Mouse (Mus musculus) adipocyte (in vitro differentiated cells): ENCODE data around the gene Cdkn1a.
A peak's percentile ranks its signal among the peaks of the same experiment; 100 is the strongest.
"Not testable (repeated sequence)": the region's sequence is repeated elsewhere in the genome, so short reads cannot be mapped to it uniquely, and the experiment has no call there.

Experiments
- DNase-seq: peaks from one replicate; pipeline ENCODE4 v3.0.0-alpha.2; 2016; ENCODE audit warnings: low spot score

Cdkn1a gene

DNA sequence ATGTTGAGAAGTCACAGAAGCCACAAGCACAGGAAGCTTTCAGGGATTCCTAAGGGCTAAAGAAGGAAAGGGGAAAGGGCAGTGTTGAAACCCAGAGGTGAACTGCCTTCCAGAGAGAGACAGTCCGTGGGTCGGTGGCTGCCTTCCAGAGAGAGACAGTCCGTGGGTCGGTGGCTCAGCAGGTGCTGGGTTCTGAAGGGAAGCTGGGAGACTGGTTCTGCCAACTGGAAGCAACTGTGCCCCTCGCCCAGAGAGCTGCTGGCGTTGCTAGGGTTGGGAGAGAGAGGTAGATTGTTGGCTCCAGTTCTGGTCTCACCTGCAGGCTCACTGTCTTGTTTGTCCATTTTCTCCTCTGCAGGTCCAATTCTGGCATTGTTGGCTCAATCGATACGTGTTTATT, 32.3 kb upstream of the Cdkn1a start:
- no peak for DNase-seq

DNA sequence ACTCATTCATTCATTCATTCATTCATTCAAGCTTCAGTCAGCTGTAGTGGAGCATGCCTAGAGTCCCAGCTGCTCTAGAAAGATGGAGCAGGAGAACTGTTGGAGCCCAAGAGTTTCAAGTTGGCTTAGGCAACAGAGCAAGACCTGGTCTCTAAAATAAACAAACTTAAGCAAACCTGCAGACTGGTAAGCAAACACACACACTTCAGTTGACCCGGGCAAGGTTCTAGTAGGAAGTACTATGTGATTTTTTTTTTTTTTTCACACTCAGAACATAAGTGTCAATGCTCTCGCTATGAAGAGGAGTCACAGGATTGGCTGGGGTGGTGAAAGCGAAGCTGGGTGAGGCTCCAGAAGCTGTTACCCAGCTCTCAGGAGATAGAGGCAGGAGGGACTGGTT, 31.2 kb upstream of the Cdkn1a start:
- DNase-seq = no peak

DNA sequence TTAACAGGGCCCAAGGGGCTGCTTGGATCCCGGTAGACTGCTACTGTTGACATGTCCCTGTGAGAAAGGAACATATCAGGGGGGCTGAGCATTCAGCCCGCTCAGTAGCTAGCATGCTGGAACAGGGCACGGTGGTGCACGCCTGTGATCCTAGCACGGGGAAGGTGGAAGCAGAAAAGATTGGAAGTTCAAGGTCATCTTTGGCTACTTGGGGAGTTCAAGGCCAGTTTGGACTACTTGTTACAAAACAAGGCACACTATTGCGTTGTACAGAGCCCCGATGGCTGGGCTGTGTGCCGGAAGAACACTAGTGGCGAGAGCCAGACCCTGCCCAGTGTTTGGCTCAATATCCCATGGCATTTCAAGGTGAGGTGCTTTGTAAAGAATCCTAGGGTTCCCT, 29.8 kb upstream of the Cdkn1a start:
- no peak for DNase-seq

DNA sequence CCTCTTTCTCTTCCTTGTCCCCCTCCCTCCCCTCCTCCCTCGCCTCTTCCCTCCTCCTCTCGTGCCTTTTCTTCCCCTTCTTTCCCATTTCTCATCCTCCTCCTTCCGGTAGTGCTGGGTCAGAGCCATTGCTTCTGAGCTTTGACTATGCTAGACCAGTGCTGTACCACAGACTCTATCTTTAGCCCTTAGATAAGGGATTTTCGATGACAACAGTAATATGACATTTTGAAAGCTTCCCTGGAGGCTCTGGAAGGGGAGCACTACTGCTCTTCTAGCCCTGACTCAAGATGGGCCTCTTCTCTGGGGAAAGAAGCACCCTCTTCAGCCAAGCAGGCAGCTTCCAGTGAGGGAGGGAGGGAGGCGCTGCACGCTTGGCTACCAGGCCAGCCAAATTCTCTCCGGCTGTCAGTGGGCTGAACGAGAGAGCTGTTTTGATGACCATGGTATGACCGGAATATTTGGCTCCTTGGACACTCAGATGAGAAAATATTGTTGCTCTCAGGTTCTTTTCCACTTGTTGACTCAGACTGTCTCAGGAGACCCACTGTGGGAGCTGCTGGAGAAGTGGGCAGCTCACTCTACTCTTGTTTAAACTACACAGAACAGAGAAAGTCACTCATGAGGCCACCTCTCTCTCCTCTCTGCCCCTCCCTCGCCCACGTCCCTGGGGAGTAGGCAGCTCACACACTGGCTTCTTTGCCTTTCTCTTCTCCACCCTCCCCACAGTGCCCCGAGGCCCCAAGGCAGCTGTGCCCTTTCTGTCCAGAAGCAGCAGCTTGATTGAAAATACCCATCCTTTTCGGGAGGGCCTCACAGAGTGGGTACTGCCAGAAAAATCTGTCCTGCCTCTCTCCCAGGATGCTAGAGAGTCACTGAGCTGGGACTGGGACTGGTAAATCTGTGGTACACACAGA, 28.4 kb upstream of the Cdkn1a start:
- DNase-seq = peak; percentile 84

DNA sequence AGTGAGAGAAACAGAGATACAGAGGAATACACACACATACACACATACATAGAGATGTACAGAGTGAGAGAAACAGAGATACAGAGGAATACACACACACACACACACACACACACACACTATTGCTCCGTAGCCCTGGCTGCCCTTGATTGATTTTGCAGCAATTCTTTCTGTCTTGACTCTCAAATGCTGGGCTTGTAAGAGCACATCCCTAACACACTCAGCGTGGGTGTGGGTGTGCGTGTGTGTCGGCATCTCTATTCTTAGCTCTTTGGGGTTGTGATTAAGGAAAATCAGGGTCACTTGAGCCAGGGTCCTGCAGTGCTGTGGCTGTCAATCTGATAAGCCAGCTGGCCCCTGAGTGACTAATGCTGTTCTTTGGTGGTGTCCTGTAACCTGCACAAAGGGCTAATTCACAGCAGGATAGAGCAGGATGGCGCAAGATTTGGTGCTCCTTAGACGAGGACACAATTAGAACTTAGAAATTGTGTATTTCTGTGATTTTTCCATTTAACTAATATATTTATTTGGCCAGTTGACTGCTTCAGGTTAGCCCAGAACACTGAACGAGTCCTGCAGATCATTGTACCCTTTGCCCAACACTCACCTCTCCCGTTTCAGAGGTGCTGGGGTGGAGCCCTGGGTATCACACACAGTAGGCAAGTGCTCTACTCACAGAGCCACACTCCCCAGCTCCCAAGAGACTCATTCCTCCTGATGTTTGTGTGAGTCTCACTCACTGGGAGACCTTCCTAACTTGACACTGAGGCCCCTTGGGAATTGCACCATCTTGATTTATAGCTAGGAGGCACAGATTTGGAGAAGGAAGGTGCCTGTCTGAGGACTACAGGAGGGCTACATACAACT, 27.4 kb upstream of the Cdkn1a start:
- DNase-seq = peak; percentile 74

DNA sequence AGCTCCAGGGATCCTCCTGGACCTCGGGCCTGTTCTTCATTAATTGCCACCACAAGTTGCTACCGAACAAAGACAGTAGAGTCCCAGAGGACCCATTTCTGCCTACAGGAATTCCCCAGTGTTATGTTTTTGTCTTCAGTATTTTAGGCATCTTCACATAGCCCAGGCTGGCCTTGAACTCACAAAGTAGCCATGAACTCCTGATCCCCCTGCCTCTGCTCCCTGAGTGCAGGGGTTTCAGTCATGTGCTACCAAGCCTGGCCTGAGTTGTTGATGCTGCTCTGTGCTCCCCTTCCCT, 26.8 kb upstream of the Cdkn1a start:
- DNase-seq = no peak

DNA sequence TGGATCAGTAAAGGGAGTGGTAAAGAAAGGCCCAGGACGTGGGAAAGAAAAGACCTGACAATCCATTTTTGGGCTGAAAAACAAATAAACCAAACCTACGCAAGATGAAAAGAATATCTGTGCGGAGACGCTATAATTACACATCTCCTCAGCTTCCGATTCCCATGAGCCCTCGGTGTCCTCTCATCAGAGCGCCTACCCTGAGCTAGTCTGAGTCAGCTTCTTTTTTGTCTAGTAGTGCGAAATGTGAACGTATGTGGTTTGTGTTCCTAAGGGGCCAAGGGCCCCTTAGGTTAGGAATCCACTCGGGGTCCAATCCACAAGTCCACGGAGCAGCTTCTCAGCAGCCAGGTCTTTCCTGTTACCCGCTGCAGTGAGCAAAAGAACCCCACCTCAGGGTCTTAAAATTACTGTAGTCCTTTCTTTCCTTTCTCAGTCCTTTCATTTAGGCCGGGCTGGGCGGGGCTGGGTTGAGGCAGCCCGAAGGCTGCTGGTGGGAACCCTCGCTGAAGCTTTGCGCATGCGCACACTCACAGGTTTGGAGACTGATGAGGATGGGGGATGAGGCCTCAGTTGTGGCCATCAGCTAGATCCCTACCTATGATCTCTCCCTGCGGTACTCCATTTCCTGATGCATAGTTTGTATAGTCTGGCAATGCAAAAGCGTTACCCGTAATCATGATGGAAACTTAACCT, 25.4 kb upstream of the Cdkn1a start:
- no peak for DNase-seq

DNA sequence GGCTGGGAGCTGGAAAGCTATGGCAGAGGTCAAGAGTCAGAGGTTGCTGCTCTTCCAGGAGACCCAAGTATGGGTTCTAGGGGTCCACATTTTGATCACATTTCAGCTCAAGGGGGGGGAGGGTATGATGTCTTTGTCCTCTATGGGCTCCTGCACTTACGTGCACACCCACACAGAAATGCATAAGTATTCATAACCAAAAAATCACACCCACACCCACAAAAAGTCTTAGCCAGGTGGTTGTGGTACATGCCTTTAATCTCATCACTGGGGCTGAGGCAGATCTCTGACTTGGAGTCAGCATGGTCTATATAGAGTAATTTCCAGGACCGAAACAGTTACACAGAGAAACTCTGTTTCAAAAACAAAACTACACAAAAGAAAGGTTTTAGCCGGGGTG, 24.8 kb upstream of the Cdkn1a start:
- no peak for DNase-seq

DNA sequence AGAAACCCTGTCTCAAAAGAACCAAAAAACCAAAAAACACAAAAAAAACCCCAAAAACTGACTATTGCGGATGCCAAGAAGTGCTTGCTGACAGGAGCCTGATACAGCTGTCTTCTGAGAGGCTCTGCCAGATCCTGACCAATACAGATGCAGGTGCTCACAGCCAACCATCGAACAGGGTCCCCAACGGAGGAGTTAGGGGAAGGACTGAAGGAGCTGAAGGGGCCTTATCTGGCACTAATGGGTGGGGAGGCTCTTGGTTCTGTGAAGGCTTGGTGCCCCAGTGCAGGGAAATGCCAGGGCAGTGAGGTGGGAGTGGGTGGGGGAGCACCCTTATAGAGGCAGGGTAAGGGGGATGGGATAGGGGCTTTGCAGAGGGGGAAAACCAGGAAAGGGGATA, 23.4 kb upstream of the Cdkn1a start:
- DNase-seq = not testable (repeated sequence)

DNA sequence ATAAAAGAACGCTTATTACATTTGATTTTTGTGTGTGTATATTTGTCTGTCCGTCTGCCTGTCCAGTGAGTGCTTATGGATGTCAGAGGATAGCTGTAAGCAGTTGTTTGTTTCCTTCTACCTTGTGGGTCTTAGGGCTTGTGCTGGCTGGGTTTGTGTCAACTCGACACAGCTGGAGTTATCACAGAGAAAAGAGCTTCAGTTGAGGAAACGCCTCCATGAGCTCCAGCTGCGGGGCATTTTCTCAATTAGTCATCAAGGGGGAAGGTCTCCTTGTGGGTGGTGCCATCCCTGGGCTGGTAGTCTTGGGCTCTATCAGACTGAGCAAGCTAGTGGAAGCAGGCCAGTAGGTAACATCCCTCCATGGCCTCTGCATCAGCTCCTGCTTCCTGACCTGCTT, 22.9 kb upstream of the Cdkn1a start:
- DNase-seq = no peak

DNA sequence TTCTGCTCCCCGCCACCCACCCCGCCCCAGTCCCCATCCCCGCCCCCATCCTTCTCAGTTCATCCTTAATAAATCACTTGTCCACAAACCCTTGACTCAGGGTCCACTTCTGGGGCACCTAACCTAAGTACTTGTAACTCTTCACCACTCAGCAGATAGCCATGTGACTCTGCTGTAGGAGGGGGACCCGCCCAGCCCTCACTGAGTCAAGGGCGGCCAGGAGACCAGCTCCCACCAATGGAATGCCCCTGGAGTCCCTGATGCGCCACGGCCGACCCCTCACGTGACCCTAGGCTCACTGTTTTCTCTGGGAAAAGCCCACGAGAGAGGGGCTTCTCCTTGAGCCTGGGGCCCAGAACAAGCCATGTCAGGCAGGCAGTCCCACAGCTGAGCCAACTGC, 21.7 kb upstream of the Cdkn1a start:
- no peak for DNase-seq

DNA sequence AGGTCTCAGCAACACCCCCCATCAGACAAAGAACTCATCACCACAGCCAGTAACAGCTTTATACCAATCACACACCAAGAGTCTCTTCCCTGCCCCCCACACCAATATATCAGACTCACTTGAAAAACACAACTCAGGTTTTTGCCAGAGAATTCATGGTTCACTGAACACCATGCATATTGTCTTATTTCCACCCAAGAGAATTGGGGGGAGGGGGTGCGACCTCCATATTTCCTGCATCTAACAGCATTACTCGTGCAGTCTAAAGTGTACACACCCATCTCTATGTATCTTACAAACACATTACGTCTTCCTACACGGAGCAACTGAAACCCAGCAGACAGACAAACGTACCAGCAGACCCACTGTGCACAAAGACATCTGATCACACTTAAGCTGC, 19.0 kb upstream of the Cdkn1a start:
- no peak for DNase-seq

DNA sequence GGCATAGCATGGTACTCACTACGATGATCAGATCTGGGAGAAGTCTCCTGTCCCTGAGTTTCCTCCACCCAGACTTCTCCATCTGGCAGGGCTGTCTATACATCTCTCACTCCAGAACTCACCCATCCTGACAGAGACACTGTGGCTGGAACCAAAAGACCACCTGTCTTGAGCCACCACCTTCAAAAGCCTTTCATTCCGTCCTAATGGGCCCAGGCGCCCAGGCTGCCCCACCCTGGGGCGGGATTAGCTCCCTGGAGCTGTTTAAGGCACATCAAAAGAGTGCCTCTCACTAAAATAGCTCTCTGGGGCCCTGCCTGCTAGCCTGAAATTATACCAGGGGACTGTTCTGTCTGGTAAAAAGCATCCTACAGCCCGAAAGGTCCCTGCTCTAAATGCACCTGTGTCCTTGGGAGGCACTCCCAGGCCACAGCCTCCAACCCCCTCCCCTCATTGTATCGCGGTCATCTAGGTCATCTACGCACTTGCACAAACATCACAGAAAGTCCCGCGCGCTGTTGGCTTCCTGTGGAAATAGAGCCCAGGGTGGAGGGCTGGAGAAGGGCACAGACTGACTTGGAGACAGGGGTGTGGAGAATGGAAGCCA, 18.0 kb upstream of the Cdkn1a start:
- DNase-seq = no peak

DNA sequence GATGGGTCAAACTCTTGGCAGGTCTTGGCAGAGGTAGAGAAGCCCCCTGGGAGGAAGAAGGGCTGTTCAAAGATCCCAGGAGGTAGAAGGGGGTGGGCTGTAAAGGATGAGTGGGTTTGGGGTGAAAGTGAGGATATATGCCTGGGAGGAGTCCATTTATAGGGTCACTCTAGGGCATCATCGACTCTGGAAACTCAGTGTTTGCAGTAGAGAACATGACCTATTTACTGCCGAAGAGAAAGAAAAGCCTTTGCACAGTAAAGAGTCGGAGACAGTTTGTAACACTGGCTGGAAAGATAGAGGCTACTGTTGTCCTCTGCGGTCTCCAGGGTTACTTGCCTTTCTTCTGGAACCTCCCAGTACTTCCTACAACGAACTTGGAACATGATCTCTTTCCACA, 17.5 kb upstream of the Cdkn1a start:
- DNase-seq = no peak

DNA sequence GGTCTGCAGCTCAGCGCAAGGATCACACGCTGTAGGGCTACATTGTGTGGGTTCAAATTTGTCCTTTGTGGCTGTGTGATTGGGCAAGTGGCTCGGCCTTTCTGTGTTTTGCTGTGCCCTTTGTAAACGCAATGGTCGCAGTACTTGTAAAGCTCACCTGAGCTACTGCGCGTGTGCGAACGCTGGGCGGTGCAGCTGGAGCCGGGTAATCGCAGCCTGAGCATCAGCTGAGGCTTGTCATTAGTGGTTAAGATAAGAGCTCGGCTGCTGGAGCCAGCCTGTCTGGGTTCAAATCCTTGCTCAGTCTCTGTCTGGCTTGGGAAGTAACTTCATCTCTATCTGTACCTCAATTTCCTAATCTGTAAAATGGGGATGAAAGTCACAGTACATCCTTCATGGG, 16.7 kb upstream of the Cdkn1a start:
- no peak for DNase-seq

DNA sequence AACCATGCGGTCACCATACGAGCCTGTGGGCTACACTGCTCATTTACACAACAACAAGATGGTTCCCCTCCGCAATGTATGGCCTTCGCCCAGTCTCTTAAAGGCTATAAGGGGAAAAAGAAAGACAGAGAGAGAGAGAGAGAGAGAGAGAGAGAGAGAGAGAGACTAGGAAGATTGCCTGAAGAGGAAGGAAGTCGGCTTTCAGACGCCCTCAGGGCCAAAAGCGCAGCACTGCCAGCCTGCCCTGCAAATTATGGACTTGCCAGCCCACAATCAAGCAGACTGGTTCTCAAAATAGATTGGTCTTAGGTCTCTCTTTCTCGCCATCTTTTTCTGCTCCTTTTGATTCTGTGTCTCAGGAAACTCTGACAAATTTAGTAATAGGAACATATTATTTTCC, 14.5 kb upstream of the Cdkn1a start:
- no peak for DNase-seq

DNA sequence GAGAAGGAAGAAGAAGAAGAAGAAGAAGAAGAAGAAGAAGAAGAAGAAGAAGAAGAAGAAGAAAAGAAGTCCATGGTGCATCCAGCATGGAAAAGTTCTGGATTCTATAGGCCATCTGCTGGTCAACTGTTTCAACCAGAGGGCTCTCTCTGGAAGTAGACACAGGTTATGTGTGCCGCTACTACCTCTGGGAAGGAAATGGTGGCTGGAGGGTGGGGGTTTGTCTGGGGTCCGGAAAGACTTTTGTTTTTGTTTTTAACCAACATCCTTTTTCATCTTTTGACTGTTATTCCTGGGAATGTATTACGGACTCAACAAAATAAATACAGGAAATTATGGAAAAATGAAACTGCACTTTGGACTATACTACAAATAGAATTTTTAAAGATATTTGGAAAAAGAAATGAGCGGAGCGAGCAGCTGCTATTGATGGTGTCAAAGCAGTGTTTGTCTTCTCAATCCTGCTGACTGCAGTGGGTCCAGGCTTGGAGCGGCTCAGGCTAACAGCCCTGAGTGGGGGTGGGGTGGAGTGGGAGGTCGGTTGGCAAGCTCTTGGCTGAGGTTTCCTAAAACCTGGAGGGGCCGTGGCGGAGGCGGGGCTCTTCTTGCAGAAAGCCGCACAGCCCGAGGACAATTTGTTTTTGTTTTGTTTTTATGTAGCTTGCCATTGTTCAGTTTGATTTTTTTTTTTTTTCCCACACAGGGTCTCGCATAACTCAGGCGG, 12.8 kb upstream of the Cdkn1a start:
- DNase-seq = peak; percentile 74

DNA sequence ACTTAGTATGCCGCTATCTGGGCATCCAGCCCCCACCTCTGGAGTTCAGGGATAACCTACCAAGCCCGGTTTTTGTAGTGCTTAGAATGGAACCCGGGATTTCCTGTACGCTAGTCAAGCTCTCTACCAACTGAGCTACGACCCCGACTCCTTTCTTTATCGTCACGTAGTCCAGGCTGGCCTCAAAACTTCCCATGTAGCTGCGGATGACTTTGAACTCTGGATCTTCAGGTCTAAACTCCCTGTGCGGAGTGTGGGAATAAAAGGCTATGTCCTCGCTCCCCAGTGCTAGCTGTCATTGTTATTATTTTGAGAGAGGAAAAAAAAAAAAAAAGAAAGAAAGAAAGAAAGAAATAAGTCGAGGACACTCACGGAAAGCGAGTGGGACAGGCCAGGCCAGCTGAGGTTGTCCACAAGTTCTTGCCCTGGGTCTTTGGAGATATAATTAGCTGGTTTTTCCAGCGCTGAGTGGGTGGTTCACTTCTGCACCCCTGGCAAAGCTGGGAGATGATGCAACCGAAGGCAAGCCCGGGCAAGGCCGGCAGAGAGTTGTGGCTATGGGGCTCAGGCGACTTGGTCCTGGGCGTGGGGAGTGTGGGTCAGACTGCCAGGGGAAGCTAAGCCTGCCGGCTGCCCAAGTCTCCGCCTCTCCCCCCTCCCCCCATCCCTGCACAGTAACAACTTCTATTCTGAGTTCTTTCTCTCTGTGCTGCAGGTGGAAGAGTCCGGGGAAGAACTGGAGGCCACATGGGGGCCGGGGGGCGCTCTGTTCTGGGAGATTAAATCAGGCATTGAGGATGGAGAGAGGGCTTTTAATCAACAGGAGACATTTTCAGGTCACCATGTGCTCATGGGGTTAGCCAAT, 12.0 kb upstream of the Cdkn1a start:
- peak; percentile 97 for DNase-seq

DNA sequence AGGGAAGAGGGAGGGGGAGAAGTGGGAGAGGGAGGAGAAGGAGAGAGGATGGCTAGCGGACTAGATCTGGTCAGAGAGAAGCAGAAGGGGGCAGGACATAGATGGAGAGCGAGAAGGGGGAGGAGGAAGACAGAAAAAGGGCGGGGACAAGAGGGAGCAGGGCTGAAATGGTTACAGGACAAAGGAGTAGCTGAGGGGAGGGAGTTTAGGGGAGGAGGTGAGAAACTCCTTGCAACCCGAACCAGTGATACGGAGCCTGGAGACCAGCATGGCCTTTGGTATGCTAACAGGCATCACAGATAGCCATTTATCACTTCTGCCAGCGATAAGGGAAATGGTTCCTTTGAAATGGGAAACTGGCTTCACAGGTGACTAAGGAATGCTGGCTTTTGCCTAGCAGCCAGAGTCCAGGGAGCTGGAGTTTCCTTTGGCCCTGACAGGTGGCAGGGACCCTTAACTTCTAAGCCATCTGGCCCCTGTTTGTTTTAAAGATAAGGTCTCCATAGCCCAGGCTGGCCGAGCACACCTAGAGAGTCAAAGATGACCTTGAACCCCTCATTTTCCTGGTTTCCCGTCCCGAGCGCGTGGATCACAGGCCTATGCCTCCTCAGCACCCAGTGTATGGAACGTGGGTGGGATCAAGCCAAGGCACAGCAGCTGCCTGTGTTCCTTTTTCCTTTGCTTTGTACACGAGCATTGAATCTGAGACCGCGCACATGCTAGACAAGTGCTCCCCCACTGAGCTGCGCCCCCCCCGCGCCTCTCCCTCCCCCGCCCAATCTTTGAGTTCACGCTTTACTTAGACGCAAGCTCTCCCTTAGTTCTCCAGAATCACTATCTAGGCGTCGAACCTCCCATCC, 9.8 kb upstream of the Cdkn1a start:
- DNase-seq = no peak
